Mouse (Mus musculus) heart, embryonic 16.5 days (tissue): ENCODE data around the gene Pigt. TPM values are rescaled to one million over a fixed set of nuclear protein-coding genes. Genes with fewer than 3 reads are reported as not detected.

Source experiments
- ATAC-seq: fragments of 200-750 bp; cut with Nextera tagmentation; replicated peaks from 2 replicates; pipeline ENCODE4 v1.8.0; 2017; ENCODE audit warnings: moderate number of reproducible peaks; ENCODE audit not compliant: insufficient read depth, low FRiP score; ENCODE audit errors: extremely low read depth
- H3K27ac ChIP-seq: fragments of 300-500 bp; sonication (generic); 2 replicates; pipeline ENCODE4 v1.5.1; 2014; ENCODE audit warnings: mild to moderate bottlenecking, low read length, control low read depth, moderate library complexity
- H3K27me3 ChIP-seq: fragments of 300-500 bp; sonication (generic); 2 replicates; pipeline ENCODE4 v1.6.1; 2014; ENCODE audit warnings: low read length, mixed read lengths; ENCODE audit not compliant: control insufficient read depth, insufficient read depth
- H3K36me3 ChIP-seq: fragments of 300-500 bp; sonication (generic); 2 replicates; pipeline ENCODE4 v1.6.1; 2014; ENCODE audit not compliant: control insufficient read depth, insufficient read depth
- H3K4me1 ChIP-seq: fragments of 300-500 bp; sonication (generic); 2 replicates; pipeline ENCODE4 v1.6.1; 2014; ENCODE audit warnings: low read length, mixed read lengths; ENCODE audit not compliant: control insufficient read depth, insufficient read depth
- H3K4me2 ChIP-seq: fragments of 300-500 bp; sonication (generic); 2 replicates; pipeline ENCODE4 v1.6.1; 2014; ENCODE audit warnings: low read depth, mild to moderate bottlenecking, control low read depth, low read length
- H3K4me3 ChIP-seq: fragments of 300-500 bp; sonication (generic); 2 replicates; pipeline ENCODE4 v1.5.1; 2014; ENCODE audit warnings: mild to moderate bottlenecking, control low read depth, low read length
- H3K9ac ChIP-seq: fragments of 300-500 bp; sonication (generic); 2 replicates; pipeline ENCODE4 v1.6.1; 2014; ENCODE audit warnings: low read length, control low read depth
- H3K9me3 ChIP-seq: fragments of 300-500 bp; sonication (generic); replicated peaks from 2 replicates; pipeline ENCODE4 v1.6.1; 2016; ENCODE audit warnings: low read length; ENCODE audit not compliant: control insufficient read depth
- WGBS: fragments of 180-500 bp; shearing (Covaris S2); extraction: QIAGEN DNeasy Blood & Tissue Kit; methylation state at CpG from one replicate; pipeline ENCODE4 v1.1.7; 2014; 5-methylcytosine and 5-hydroxymethylcytosine counted together
- polyA plus RNA-seq: library from polyadenylated mRNA; unstranded; fragments of >200 nt; fragmentation: Nextera tagmentation; extraction: Ambion mirVana; gene quantifications from 2 replicates; pipeline ENCODE4 v1.2.1, GENCODE M21; 2015

Pigt gene
- polyA plus RNA-seq, 1 experiment from 2014 or later, result 46.2 TPM

DNA sequence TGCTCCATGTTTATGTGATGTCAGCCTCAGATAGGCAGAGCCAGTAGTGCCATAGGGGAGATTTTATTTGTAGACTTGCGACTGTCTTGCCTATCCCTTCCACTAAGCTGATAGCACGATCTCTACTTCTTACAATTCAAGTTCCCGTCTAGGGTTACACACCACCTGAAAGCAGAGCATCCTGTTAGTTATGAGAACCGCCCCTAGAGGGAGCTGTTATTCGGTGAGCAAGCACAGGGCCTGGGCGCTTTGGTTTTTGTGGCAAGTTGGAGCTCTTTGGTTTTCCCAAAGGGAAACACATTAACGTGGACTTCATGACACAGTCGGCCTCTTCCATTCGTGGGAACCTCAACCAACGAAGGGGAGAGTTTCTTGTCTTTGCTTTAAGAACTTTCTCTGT is 27.1 kb upstream of the Pigt start:
- no peaks in the 10 kb centered on the region for H3K27me3 ChIP-seq
- no peak overlapping the region for H3K27ac ChIP-seq
- no peak overlapping the region for H3K4me2 ChIP-seq
- 29% methylated on average over 10 of the region's 10 CpGs for WGBS
- H3K4me3 ChIP-seq, result no peak overlapping the region
- H3K9me3 ChIP-seq, result no peaks in the 10 kb centered on the region
- peaks cover 6% of the 10 kb centered on the region; the same call in 1 of the 2 replicates for H3K36me3 ChIP-seq
- no peak overlapping the region for H3K9ac ChIP-seq
- no peaks in the 10 kb centered on the region for H3K4me1 ChIP-seq
- no peak for ATAC-seq

DNA sequence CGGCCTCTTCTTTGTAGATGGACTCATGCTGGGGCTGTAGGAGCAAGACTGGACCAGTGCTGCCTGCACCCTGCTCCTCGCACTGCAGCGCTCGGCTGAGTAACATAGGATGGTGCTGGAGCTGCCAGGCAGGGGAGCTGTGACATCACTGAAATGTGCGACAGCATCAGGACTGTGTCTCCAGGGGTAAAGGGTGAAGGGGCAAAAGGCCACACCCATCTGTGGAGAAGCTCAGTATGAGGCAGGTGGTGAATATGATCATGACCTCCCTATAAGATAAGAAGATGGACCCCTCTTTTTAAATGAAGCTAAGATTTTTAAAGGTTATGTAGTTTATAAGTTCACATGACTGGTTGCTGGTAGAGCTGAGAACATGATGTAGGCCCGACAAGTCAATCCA is 23.7 kb upstream of the Pigt start, which contains the start of gene Trp53tg5:
Gene Trp53tg5, minus strand, starts transcription at position 101 of the 400 bp plus-strand sequence.
- H3K27ac ChIP-seq, result no peak within 1 kb of the TSS
- H3K4me3 ChIP-seq, result no peak within 1 kb of the TSS
- peaks cover 6% of the 10 kb centered on the region; the same call in 1 of the 2 replicates for H3K36me3 ChIP-seq
- no peaks in the 10 kb centered on the region for H3K27me3 ChIP-seq
- H3K9ac ChIP-seq, result no peak within 1 kb of the TSS
- no peaks in the 10 kb centered on the region for H3K4me1 ChIP-seq
- no peak within 1 kb of the TSS for H3K4me2 ChIP-seq
- no peaks in the 10 kb centered on the region for H3K9me3 ChIP-seq
- WGBS, result 74% methylated on average over 6 of the region's 6 CpGs
- no peak for ATAC-seq

DNA sequence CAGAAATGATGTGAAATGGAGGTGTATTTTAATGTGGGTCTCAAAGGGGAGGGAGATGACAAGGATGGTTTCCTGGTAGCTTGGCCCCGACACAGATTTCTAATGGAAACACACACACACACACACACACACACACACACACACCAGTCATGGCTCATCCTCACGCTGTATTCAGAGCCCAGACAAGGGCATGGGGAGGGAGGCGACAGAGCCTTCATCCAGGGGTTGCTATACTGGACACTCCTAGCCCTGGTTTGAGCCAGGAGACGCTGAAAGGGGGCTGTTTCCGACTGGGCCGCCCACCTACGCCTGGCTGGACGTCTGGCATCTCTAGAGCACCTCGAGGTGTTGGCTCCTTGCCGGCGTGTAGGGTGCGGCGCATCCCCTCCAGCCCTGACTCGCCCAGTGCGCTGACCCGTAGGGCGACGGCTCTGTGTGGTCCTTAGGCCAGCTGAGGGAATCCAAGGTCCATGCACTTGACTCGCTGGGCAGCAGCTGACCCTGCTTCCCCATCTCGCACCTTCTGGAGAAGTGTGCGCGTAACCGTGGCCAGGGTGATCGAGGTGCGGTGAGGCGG is 11.6 kb upstream of the Pigt start, which contains the start of gene Dbndd2:
Gene Dbndd2, plus strand, starts transcription at position 426 of the 577 bp plus-strand sequence.
- peak within 1 kb of the TSS; percentile 86 for H3K4me3 ChIP-seq
- peak within 1 kb of the TSS; percentile 92 for H3K4me2 ChIP-seq
- H3K9me3 ChIP-seq, result no peaks in the 10 kb centered on the region
- H3K27ac ChIP-seq, result peak within 1 kb of the TSS; percentile 69
- H3K9ac ChIP-seq, result peak within 1 kb of the TSS; percentile 84
- H3K27me3 ChIP-seq, result 0 out of 2 replicates have a peak, but pooled peaks cover 3% of the 10 kb centered on the region
- peaks cover 12% of the 10 kb centered on the region for H3K4me1 ChIP-seq
- 0 out of 2 replicates have a peak, but pooled peaks have one; percentile 46 for ATAC-seq
- peaks cover 8% of the 10 kb centered on the region for H3K36me3 ChIP-seq
- 2% methylated on average over 26 of the region's 26 CpGs for WGBS

- H3K9me3 ChIP-seq, result no peaks in the 10 kb centered on the region
- H3K9ac ChIP-seq, result peak overlapping the region; percentile 84
- H3K4me1 ChIP-seq, result peaks cover 12% of the 10 kb centered on the region
- peaks cover 9% of the 10 kb centered on the region for H3K36me3 ChIP-seq
- ATAC-seq, result peak; percentile 72
- WGBS, result under 1% methylated on average over 86 of the region's 90 CpGs
- peak overlapping the region; percentile 86 for H3K4me3 ChIP-seq
- H3K27me3 ChIP-seq, result 0 out of 2 replicates have a peak, but pooled peaks cover 3% of the 10 kb centered on the region
- peak overlapping the region; percentile 69 for H3K27ac ChIP-seq
- H3K4me2 ChIP-seq, result peak overlapping the region; percentile 92
Observed at GRCm38 (mm10) chr2:164486258-164487114, 10.8 kb upstream of the Pigt start.

DNA sequence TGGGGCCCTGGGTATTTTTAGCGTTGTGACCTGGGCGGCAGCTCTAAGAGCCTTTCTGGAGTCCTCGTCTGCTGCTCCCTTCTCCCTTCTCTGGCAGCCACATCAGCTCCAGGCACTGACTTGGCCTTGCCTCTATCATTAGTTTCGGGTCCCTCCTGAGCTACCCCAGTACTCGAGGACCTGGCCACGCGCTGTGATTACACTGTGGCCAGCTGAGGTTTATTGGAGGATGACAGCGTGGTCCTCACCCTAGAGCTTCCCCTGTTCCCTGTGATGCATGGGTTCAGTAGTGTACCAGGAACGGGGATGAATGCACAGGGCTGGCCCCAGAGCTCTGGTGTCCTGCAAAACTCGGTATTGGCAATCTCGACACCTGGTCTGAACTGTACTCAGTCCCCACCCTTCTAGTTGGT is 10.2 kb upstream of the Pigt start:
- Histone ChIP-seq H3K27me3 (0 out of 2 replicates have a peak, but pooled peaks cover 3% of the 10 kb centered on the region), H3K4me3 (peak overlapping the region; percentile 86), H3K27ac (peak overlapping the region; percentile 69), H3K9me3 (no peaks in the 10 kb centered on the region), H3K9ac (peak overlapping the region; percentile 84), H3K4me1 (peaks cover 12% of the 10 kb centered on the region), H3K36me3 (peaks cover 9% of the 10 kb centered on the region), H3K4me2 (peak overlapping the region; percentile 92)
- WGBS, result 8% methylated on average over 11 of the region's 11 CpGs
- ATAC-seq, result 0 out of 2 replicates have a peak, but pooled peaks have one; percentile 5

GRCm38 (mm10) chr2:164487812-164488211 is 9.5 kb upstream of the Pigt start:
- Histone ChIP-seq H3K4me2 (no peak overlapping the region), H3K9me3 (no peaks in the 10 kb centered on the region), H3K9ac (no peak overlapping the region; the same call in 1 of the 2 replicates), H3K36me3 (peaks cover 9% of the 10 kb centered on the region), H3K27me3 (0 out of 2 replicates have a peak, but pooled peaks cover 3% of the 10 kb centered on the region), H3K27ac (no peak overlapping the region), H3K4me1 (peaks cover 12% of the 10 kb centered on the region), H3K4me3 (no peak overlapping the region)
- 68% methylated on average over 9 of the region's 9 CpGs for WGBS
- no peak for ATAC-seq

GRCm38 (mm10) chr2:164494126-164494525 is 3.2 kb upstream of the Pigt start:
- H3K9me3 ChIP-seq, result no peaks in the 10 kb centered on the region
- H3K36me3 ChIP-seq, result peaks cover 9% of the 10 kb centered on the region
- H3K4me1 ChIP-seq, result peaks cover 12% of the 10 kb centered on the region
- WGBS, result 55% methylated on average over 2 of the region's 2 CpGs
- H3K4me2 ChIP-seq, result no peak overlapping the region
- H3K27me3 ChIP-seq, result no peaks in the 10 kb centered on the region
- H3K27ac ChIP-seq, result no peak overlapping the region
- H3K9ac ChIP-seq, result no peak overlapping the region
- no peak overlapping the region for H3K4me3 ChIP-seq
- ATAC-seq, result no peak

DNA sequence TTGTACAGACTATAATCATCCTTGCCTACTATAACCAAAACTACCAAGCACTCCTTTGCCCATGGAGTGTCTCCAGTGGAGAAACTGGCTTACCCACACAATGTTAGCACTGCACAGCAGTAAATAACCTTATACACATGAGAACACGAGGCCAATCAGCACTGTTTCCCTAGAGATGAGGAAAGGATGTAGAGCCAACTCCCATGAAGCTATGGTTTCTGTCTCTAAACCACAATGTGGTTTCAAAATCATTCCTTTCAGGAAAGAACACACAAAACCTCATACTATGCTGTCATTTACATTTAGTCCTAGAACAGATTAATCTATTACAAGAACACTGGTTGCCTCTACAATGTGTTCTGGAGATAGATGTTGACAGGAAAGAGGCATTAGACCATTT is 989 bp upstream of the Pigt start:
- peaks cover 8% of the 10 kb centered on the region for H3K36me3 ChIP-seq
- H3K4me3 ChIP-seq, result no peak overlapping the region
- H3K9ac ChIP-seq, result no peak overlapping the region
- no peaks in the 10 kb centered on the region for H3K27me3 ChIP-seq
- no peaks in the 10 kb centered on the region for H3K9me3 ChIP-seq
- WGBS, result 48% methylated on average over 1 of the region's 1 CpGs
- peaks cover 12% of the 10 kb centered on the region for H3K4me1 ChIP-seq
- no peak for ATAC-seq
- no peak overlapping the region for H3K27ac ChIP-seq
- peak overlapping the region; percentile 78 for H3K4me2 ChIP-seq
